ENCODE assay signal across 8 mouse cellular contexts in genomic region chr9:111916684-111917535, GRCm38 (mm10).
DNase-seq lines count a peak whose midpoint lies in the region; ATAC-seq and TF ChIP-seq lines count a peak whose summit lies in the region.

No protein-coding gene starts in this region.

- no peaks in the 10 kb centered on the region for H3K27me3 ChIP-seq in lung, embryonic 14.5 days (ENCODE audit: insufficient read depth, low read length)
- no peaks in the 10 kb centered on the region for H3K27me3 ChIP-seq in forebrain, embryonic 14.5 days (replicated peaks; ENCODE audit: control insufficient read depth, insufficient read depth, low read length)
- H3K27me3 ChIP-seq in limb, embryonic 14.5 days (ENCODE audit: control insufficient read depth, insufficient read depth, low read length): no peaks in the 10 kb centered on the region

- H3K27ac ChIP-seq in lung, embryonic 14.5 days (ENCODE audit: low read depth): no peak overlapping the region
- H3K27ac ChIP-seq in forebrain, embryonic 14.5 days (ENCODE audit: low read depth, low read length): no peak overlapping the region
- no peak overlapping the region for H3K27ac ChIP-seq in limb, embryonic 14.5 days (replicated peaks; ENCODE audit: low read depth, low read length)

- H3K4me1 ChIP-seq in lung, embryonic 14.5 days (ENCODE audit: insufficient read depth): no peaks in the 10 kb centered on the region
- no peaks in the 10 kb centered on the region for H3K4me1 ChIP-seq in forebrain, embryonic 14.5 days (ENCODE audit: control insufficient read depth, insufficient read depth, low read length)
- H3K4me1 ChIP-seq in limb, embryonic 14.5 days (ENCODE audit: control insufficient read depth, insufficient read depth, low read length): no peaks in the 10 kb centered on the region

- peak; percentile 80; the same call in 1 of the 2 replicates for ATAC-seq in lung, embryonic 14.5 days (ENCODE audit: insufficient read depth)
- peak; percentile 85 for ATAC-seq in forebrain, embryonic 14.5 days
- peak; percentile 41; the same call in 1 of the 2 replicates for ATAC-seq in limb, embryonic 14.5 days (ENCODE audit: low FRiP score, low read depth)
- no peak for ATAC-seq in erythroid progenitor cell, adult 5-6 weeks (replicated peaks; ENCODE audit: low FRiP score, poor library complexity, severe bottlenecking)

- no peak overlapping the region for H3K9ac ChIP-seq in lung, embryonic 14.5 days
- no peak overlapping the region for H3K9ac ChIP-seq in forebrain, embryonic 14.5 days (ENCODE audit: low read length)
- H3K9ac ChIP-seq in limb, embryonic 14.5 days (ENCODE audit: low read depth, low read length, severe bottlenecking): no peak overlapping the region

- 30% methylated on average over 17 of the region's 17 CpGs for WGBS in lung, embryonic 14.5 days
- WGBS in forebrain, embryonic 14.5 days: 35% methylated on average over 17 of the region's 17 CpGs
- WGBS in limb, embryonic 14.5 days: 32% methylated on average over 17 of the region's 17 CpGs

- DNase-seq in lung, embryonic 14.5 days: peak; percentile 84
- DNase-seq in lung, postnatal 25 days (ENCODE audit: low spot score): no peak
- peak; percentile 2 for DNase-seq in cerebellum, adult 11-12 months
- peak; percentile 89 for DNase-seq in forebrain, embryonic 14.5 days (ENCODE audit: low spot score)
- DNase-seq in induced T-regulatory cell, adult 2 months (ENCODE audit: low read depth): peak; percentile 24
- DNase-seq in limb, embryonic 14.5 days (ENCODE audit: low spot score): peak; percentile 66
- DNase-seq in ovary, postnatal 36 days (ENCODE audit: low spot score): peak; percentile 7

- TF ChIP-seq POLR2A in limb, embryonic 14.5 days (IDR thresholded peaks at IDR 0.05; ENCODE audit: borderline replicate concordance, extremely low read depth, insufficient read depth, insufficient read length): no peak

- H3K4me2 ChIP-seq in lung, embryonic 14.5 days: no peak overlapping the region
- peak overlapping the region; percentile 30; the same call in 1 of the 2 replicates for H3K4me2 ChIP-seq in forebrain, embryonic 14.5 days (ENCODE audit: low read length)
- H3K4me2 ChIP-seq in limb, embryonic 14.5 days (replicated peaks; ENCODE audit: low read depth, low read length, severe bottlenecking): peak overlapping the region; percentile 24; the same call in 1 of the 2 replicates

- no peaks in the 10 kb centered on the region for H3K9me3 ChIP-seq in lung, embryonic 14.5 days (ENCODE audit: low read depth, low read length)
- H3K9me3 ChIP-seq in forebrain, embryonic 14.5 days (replicated peaks; ENCODE audit: control insufficient read depth, low read length): no peaks in the 10 kb centered on the region
- no peaks in the 10 kb centered on the region for H3K9me3 ChIP-seq in limb, embryonic 14.5 days (ENCODE audit: control insufficient read depth, low read length)

- H3K4me3 ChIP-seq in lung, embryonic 14.5 days (ENCODE audit: low read depth, low read length): no peak overlapping the region
- no peak overlapping the region for H3K4me3 ChIP-seq in forebrain, embryonic 14.5 days (ENCODE audit: low read depth, low read length)
- no peak overlapping the region for H3K4me3 ChIP-seq in limb, embryonic 14.5 days (replicated peaks; ENCODE audit: low read length)

- peak; percentile 71 for TF ChIP-seq CTCF in lung, embryonic 14.5 days (IDR thresholded peaks at IDR 0.05; ENCODE audit: low read depth)

- H3K36me3 ChIP-seq in lung, embryonic 14.5 days (ENCODE audit: insufficient read depth): no peaks in the 10 kb centered on the region
- H3K36me3 ChIP-seq in forebrain, embryonic 14.5 days (ENCODE audit: control insufficient read depth, insufficient read depth, low read length): no peaks in the 10 kb centered on the region
- H3K36me3 ChIP-seq in limb, embryonic 14.5 days (ENCODE audit: control insufficient read depth, insufficient read depth, low read length): no peaks in the 10 kb centered on the region
